Mouse (Mus musculus) heart, adult 2 months (tissue): ENCODE data around the gene Adam22.

Experiments
- CTCF ChIP-seq: fragments of 200-600 bp; IDR thresholded peaks from 2 replicates; pipeline ENCODE4 v1.8.1; 2022; ENCODE audit warnings: antibody characterized with exemption, mild to moderate bottlenecking, moderate library complexity
- POLR2A ChIP-seq: fragments of 200-500 bp; IDR thresholded peaks from 2 replicates; pipeline ENCODE4 v1.6.1; 2011; ENCODE audit warnings: mild to moderate bottlenecking, low read depth, low read length, control low read depth; ENCODE audit not compliant: insufficient read depth

- TF ChIP-seq POLR2A = no peak
- TF ChIP-seq CTCF = no peak
Observed at GRCm38 (mm10) chr5:8063207-8063606, 304.8 kb downstream of the Adam22 start.
